Mouse (Mus musculus): ENCODE results near the gene Slc1a2.

GRCm38 (mm10) chr2:102801899-102802298 lies 143.4 kb downstream of the Slc1a2 start:
- TF ChIP-seq GATA1 (IDR thresholded peaks at IDR 0.05; ENCODE audit: borderline replicate concordance, low read length) (no peak), CTCF (IDR thresholded peaks at IDR 0.05; ENCODE audit: low read depth, low read length) (no peak), GATA2 (IDR thresholded peaks at IDR 0.05; ENCODE audit: borderline replicate concordance, low read depth, low read length) (no peak)
